Mouse (Mus musculus): Measurements from ENCODE around the gene Cirbp.
A peak's percentile ranks its signal among the peaks of the same experiment; 100 is the strongest.
"Not testable (repeated sequence)": the region's sequence is repeated elsewhere in the genome, so short reads cannot be mapped to it uniquely, and the experiment has no call there.

Gene Cirbp

DNA sequence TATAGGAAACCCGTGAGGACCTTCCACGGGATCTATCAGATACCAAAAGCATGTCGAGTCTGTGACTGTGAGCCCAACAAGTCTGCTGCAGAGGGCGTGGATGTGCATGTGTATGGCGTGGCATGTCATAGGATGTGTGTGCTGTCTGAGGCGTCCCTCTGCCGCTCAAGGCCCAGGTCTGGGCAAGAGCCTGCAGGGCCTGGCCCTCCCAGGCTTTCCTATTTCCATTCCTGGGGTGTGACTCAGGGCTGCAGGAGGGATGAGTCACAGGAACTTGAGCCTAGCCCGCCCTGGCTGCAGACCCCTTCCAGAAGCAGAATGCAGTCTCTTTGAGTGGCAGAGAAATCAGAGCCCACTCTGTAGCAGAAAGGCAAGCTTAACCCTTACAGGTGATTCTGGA, 2.1 kb upstream of the Cirbp start:
- DNase-seq (ENCODE audit: low read depth): no peak

- DNase-seq (ENCODE audit: low read depth): no peak
Measured at GRCm38 (mm10) chr10:80164161-80164997, 1.4 kb upstream of the Cirbp start.

- DNase-seq (ENCODE audit: low read depth): peak; percentile 98
Measured at GRCm38 (mm10) chr10:80164998-80165344, 814 bp upstream of the Cirbp start.

DNA sequence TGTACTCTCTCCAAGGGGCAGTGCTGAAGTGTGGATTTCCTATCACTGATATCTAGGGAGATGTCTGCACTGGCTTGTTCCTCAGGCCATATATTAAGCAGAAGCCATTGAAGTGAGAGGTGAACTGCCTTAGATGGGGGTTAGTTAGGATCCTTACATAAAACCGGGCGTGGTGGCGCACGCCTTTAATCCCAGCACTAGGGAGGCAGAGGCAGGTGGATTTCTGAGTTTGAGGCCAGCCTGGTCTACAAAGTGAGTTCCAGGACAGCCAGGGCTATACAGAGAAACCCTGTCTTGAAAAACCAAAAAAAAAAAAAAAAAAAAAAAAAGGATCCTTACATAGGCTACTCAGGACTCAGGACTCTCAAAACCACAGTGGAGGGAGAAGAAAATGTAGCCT, 351 bp downstream of the Cirbp start:
- not testable (repeated sequence) for DNase-seq (ENCODE audit: low read depth)

GRCm38 (mm10) chr10:80167460-80168037, 1.8 kb downstream of the Cirbp start:
- peak; percentile 98 for DNase-seq (ENCODE audit: low read depth)

DNA sequence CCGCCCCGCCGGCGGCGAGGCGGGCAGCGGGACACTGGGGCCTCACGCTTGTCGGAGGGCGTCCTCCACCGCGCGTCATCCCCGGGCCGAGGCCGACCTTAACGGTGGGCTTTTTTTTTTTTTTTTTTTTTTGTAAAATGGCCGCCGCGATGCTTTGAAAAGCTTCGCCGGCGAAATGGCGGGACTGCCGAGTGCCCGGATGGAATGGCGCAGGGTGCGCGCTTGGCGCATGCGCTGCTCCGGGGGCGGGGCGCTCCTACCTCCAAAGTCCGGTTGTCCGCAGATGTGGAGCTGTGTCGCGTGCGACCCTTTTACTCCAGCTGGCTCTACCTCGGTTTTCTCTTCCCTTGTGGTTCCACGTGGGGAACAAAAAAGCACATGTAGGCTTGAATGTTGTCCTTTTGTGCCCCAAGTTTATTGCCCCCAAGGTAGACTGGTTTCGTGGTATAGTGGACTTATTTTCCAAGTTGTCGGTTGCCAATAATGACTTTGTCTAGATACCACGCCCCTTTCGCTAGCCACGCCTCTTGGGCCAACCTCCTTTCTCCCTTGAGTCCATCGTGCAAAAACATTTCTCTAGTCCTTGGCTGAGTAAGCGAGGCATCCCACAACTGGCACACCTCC, 2.4 kb downstream of the Cirbp start:
- DNase-seq (ENCODE audit: low read depth): peak; percentile 87

- DNase-seq (ENCODE audit: low read depth): no peak
Measured at GRCm38 (mm10) chr10:80169070-80169469, 3.3 kb downstream of the Cirbp start.

- DNase-seq (ENCODE audit: low read depth): no peak
Measured at GRCm38 (mm10) chr10:80169651-80170050, 3.9 kb downstream of the Cirbp start.

- DNase-seq (ENCODE audit: low read depth): no peak
Measured at GRCm38 (mm10) chr10:80170052-80170451, 4.3 kb downstream of the Cirbp start.

DNA sequence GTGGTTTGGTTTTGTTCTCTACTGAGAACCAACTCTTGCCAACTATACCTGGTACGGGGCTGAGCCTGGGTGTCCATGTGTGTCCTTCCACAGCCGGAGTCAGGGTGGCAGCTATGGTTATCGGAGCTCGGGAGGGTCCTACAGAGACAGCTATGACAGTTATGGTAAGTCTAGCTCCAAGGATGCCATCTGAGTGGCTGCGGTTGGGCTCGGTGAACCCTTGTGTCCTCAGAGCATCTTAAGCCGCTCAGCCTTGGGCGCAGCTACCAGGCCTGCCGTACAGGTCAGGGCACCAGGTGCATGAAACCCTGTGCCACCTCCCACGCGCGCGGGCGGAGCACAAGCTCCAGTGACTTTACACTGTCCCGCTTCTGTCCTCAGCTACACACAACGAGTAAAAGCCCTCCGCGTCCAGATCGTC, 4.8 kb downstream of the Cirbp start:
- DNase-seq (ENCODE audit: low read depth): no peak

DNA sequence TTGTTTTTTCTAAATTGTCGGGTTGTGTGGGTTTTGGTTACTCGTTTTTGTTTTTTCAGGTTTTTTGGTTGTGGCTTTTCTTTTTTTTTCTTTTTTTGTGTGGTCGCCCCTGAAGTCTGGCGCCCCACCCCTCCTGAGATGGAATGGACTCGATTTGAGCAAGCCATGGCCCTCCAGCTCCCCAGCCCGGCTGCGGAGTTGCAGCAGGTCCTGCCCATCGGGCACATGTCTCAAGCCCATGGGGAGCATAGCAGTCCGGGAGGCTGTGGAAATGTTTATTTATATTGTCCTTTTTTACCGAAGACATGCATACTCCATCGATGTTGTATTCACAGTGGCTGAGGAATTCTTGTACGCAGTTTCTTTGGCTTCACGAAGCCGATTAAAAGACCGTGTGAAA, 5.5 kb downstream of the Cirbp start:
- DNase-seq (ENCODE audit: low read depth): no peak

DNA sequence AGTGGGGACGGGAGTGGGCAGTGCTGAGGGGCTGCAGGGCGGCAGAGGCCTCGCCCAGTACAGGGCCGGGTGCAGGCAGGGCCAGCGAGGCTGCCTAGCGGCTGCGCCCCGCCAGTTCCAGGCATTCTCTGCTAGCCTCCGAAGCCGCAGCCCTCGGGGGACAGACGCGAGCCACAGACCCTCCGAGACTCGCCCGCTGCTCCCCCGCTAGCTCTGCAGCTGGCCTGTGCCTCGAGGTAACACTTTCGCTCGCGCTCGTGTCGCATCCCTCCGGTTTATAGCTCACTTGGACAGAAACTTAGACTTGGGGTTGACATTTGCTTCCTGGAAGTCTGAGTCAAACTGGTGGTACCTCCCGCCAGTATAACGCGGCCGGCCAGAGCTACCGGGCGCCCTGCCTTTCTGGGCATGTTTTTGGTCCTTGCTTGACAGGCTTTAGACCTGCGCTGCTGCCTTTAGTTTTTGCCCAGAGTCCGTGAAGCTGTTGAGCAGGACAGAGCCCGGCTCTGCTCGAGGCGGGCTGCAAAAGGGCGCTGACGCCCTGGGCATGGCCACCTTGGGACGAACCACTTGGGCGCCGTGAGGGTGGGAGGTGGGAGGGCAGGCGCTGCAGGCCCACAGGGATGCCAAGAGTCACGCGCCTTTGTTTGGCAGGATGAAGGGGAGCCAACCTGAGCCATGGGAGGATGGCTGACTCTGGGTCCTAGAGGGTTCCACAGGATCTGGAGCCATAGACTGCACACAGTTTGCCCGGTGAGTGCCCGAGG, 6.2 kb downstream of the Cirbp start:
- DNase-seq (ENCODE audit: low read depth): no peak

- DNase-seq (ENCODE audit: low read depth): peak; percentile 95
Measured at GRCm38 (mm10) chr10:80172527-80173292, 6.9 kb downstream of the Cirbp start, which contains the start of gene 1600002K03Rik. Gene 1600002K03Rik, plus strand, starts transcription at chr10:80172944.

GRCm38 (mm10) chr10:80173358-80173757, 7.6 kb downstream of the Cirbp start:
- DNase-seq (ENCODE audit: low read depth): no peak

DNA sequence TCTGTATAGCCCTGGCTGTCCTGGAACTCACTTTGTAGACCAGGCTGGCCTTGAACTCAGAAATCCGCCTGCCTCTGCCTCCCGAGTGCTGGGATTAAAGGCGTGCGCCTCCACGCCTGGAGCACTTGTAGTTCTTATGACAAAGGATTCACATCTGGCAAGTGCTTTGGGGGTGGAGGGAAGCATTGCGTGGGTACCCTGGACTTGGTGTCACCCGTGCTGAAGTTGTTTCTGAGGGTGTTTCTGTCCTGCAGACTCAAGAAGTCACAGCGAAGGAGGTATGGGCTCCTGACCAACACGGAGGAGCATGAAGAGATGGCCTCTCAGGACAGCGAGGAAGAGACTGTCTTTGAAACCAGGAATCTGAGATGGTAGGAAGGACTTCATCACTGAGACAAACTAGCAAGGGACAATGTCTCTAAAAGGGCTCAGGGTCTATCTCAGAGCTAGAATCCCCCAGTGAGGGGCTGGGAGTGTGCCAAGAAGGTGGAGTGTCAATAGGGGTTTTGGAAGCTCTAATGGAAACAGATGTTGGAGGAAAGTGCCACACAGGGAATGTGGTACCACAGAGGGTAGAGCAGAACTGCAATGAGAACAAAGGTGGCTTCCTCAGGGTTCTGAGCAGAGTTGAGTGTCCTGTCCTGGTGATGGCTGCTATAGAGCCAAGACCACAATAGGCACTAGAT, 8.3 kb downstream of the Cirbp start:
- no peak for DNase-seq (ENCODE audit: low read depth)

DNA sequence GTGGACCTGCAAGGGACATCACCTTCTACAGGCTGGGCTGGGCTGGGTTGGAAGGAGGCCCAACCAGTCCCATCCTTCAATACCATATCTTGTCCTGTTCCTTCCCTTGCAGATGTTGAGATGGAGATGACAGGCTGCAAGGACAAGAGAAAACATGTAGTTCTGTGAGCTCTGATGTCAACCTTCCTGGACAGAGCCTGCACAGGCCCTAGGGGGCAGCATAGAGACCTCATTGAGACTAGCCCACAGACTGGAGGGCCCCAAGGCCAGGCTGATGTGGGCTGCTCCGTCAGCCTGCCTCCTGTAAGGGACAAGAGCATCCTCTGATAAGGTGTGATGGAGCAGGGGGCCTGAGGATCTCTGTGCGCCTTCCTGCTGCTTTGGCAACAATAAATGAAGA, 8.9 kb downstream of the Cirbp start:
- no peak for DNase-seq (ENCODE audit: low read depth)

DNA sequence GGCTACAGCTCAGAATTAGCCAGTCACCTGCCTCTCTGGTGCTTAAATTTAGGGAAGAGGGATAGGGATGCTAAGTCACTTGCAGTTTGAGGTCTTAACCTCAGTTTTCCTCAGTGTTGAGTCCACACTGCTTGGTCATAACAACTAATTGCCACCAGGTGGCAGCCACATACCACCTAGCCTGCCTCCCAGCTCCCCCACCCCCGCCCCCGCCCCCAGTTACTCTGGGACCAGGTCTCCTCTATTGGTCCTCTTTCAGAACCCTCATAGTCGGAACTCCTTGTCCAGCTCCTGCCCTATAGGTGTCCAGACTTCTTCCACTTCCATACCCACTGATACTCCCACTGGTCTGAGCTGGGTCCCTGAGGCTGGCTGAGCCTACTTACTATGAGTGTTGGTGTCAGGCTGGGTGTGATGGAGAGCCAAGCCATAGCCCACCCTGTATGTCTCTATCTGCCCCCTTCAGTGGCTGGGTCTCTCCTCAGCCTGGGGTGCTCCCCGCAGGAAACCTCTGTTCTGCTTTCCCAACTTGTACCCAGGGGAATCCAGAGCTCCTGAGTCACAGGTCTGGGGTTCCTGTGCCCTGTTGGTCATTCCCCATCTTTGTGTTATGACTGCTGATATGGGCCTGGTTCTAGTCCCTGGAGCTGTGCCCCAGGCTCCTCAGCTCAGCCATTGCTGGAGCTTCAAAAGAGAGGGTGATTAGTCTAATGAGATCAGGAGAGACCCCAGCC, 9.9 kb downstream of the Cirbp start:
- DNase-seq (ENCODE audit: low read depth): no peak

DNA sequence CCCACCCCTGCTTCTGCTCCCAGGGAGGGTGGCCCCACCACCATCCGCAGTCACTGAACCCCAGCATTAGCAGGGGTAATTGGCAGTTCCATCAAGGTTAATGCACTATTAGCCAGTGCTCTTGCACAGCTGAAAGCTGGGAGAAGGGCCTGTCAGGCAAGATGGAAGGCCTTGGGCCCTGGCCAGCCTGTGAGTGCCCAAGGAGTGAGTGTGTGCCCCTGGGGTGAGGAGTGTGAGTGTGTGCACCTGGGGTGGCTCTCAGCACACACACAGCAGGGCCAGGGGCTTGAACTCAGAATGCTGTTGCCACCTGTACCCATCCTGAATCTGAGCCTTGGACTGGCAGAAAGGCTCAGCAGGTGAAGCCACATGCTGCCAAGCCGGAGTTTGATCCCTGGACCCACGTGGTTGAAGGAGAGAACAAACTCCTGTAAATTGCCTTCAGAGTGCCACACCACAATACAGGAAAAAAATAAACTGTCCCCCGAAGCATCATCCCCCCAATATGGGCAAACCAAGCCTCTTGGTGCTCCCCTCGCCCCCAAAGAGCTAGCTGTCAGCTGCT, 10.6 kb downstream of the Cirbp start:
- no peak for DNase-seq (ENCODE audit: low read depth)

GRCm38 (mm10) chr10:80177441-80178279, 11.9 kb downstream of the Cirbp start:
- no peak for DNase-seq (ENCODE audit: low read depth)
